12 mouse cellular contexts compared by ENCODE assay signal in genomic region chr8:90069411-90069993, GRCm38 (mm10).
A peak's percentile ranks its signal among the peaks of the same experiment; 100 is the strongest.
DNase-seq lines count a peak whose midpoint lies in the region; ATAC-seq lines count a peak whose summit lies in the region.
"Had no signal": no experiment of that assay in that cellular context is flagged by ENCODE, and none has a peak within 500 bp of the region (broad histone marks: within the 10 kb centered on the region; RNA-seq: fewer than 3 reads in every experiment).

No protein-coding gene starts in this region.

- H3K9me3 ChIP-seq in kidney, embryonic 15.5 days (replicated peaks): no peaks in the 10 kb centered on the region
- H3K9me3 ChIP-seq in forebrain, embryonic 11.5 days (ENCODE audit: control insufficient read depth, low read length): no peaks in the 10 kb centered on the region
- no peaks in the 10 kb centered on the region for H3K9me3 ChIP-seq in hindbrain, embryonic 14.5 days (ENCODE audit: control insufficient read depth, low read length)
- H3K9me3 ChIP-seq in neural tube, embryonic 14.5 days (ENCODE audit: control insufficient read depth, low read length): no peaks in the 10 kb centered on the region

- H3K4me2 ChIP-seq in kidney, embryonic 15.5 days: 0 out of 2 replicates have a peak overlapping the region, but pooled peaks have one; percentile 14
- no peak overlapping the region for H3K4me2 ChIP-seq in forebrain, embryonic 11.5 days (ENCODE audit: low read depth, low read length, severe bottlenecking)
- peak overlapping the region; percentile 33 for H3K4me2 ChIP-seq in hindbrain, embryonic 14.5 days (replicated peaks)
- peak overlapping the region; percentile 12; the same call in 1 of the 2 replicates for H3K4me2 ChIP-seq in neural tube, embryonic 14.5 days (ENCODE audit: low read depth, low read length)

- H3K36me3 ChIP-seq in kidney, embryonic 15.5 days: no peaks in the 10 kb centered on the region
- H3K36me3 ChIP-seq in forebrain, embryonic 11.5 days (ENCODE audit: control insufficient read depth, insufficient read depth, low read length): no peaks in the 10 kb centered on the region
- H3K36me3 ChIP-seq in hindbrain, embryonic 14.5 days (replicated peaks; ENCODE audit: control insufficient read depth, insufficient read depth): no peaks in the 10 kb centered on the region
- no peaks in the 10 kb centered on the region for H3K36me3 ChIP-seq in neural tube, embryonic 14.5 days (ENCODE audit: control insufficient read depth, insufficient read depth, low read length)
- H3K36me3 ChIP-seq: G1E had no signal

- no peaks in the 10 kb centered on the region for H3K27me3 ChIP-seq in kidney, embryonic 15.5 days
- no peaks in the 10 kb centered on the region for H3K27me3 ChIP-seq in forebrain, embryonic 11.5 days (ENCODE audit: control insufficient read depth, insufficient read depth, low read length)
- no peaks in the 10 kb centered on the region for H3K27me3 ChIP-seq in hindbrain, embryonic 14.5 days (ENCODE audit: control insufficient read depth, insufficient read depth, low read length)
- H3K27me3 ChIP-seq in neural tube, embryonic 14.5 days (ENCODE audit: control insufficient read depth, insufficient read depth, low read length): no peaks in the 10 kb centered on the region

- no peak for ATAC-seq in kidney, embryonic 15.5 days (replicated peaks; ENCODE audit: low FRiP score)
- peak; percentile 56 for ATAC-seq in forebrain, embryonic 11.5 days (replicated peaks; ENCODE audit: low FRiP score)
- ATAC-seq in hindbrain, embryonic 14.5 days (ENCODE audit: low FRiP score): peak; percentile 66; the same call in 1 of the 2 replicates
- ATAC-seq in neural tube, embryonic 14.5 days (ENCODE audit: low read depth): peak; percentile 58; the same call in 1 of the 2 replicates

- no peak overlapping the region for H3K4me3 ChIP-seq in kidney, embryonic 15.5 days (replicated peaks)
- no peak overlapping the region for H3K4me3 ChIP-seq in forebrain, embryonic 11.5 days (ENCODE audit: low read depth, low read length)
- H3K4me3 ChIP-seq in hindbrain, embryonic 14.5 days (replicated peaks; ENCODE audit: low read length): no peak overlapping the region
- no peak overlapping the region for H3K4me3 ChIP-seq in neural tube, embryonic 14.5 days (ENCODE audit: low read depth, low read length)
- H3K4me3 ChIP-seq: gastrocnemius, adult 2 months had no signal

- no peak overlapping the region for H3K9ac ChIP-seq in kidney, embryonic 15.5 days
- H3K9ac ChIP-seq in forebrain, embryonic 11.5 days (ENCODE audit: low read length): no peak overlapping the region
- no peak overlapping the region; the same call in 1 of the 2 replicates for H3K9ac ChIP-seq in hindbrain, embryonic 14.5 days
- H3K9ac ChIP-seq in neural tube, embryonic 14.5 days (replicated peaks; ENCODE audit: low read depth, low read length): no peak overlapping the region

- WGBS in kidney, embryonic 15.5 days: 25% methylated on average over 10 of the region's 10 CpGs
- WGBS in forebrain, embryonic 11.5 days: 10% methylated on average over 10 of the region's 10 CpGs
- WGBS in hindbrain, embryonic 14.5 days: 5% methylated on average over 10 of the region's 10 CpGs
- WGBS in neural tube, embryonic 14.5 days: 8% methylated on average over 10 of the region's 10 CpGs

- 0 out of 2 replicates have a peak overlapping the region, but pooled peaks have one; percentile 41 for H3K27ac ChIP-seq in kidney, embryonic 15.5 days
- H3K27ac ChIP-seq in forebrain, embryonic 11.5 days (ENCODE audit: low read depth, low read length): peak overlapping the region; percentile 28; the same call in 1 of the 2 replicates
- peak overlapping the region; percentile 60 for H3K27ac ChIP-seq in hindbrain, embryonic 14.5 days
- peak overlapping the region; percentile 44 for H3K27ac ChIP-seq in neural tube, embryonic 14.5 days (ENCODE audit: low read depth, low read length)
- H3K27ac ChIP-seq: gastrocnemius, adult 2 months had no signal

- peaks cover 11% of the 10 kb centered on the region for H3K4me1 ChIP-seq in kidney, embryonic 15.5 days
- peaks cover 3% of the 10 kb centered on the region; the same call in 1 of the 2 replicates for H3K4me1 ChIP-seq in forebrain, embryonic 11.5 days (replicated peaks; ENCODE audit: control insufficient read depth, insufficient read depth, low read length)
- peaks cover 23% of the 10 kb centered on the region for H3K4me1 ChIP-seq in hindbrain, embryonic 14.5 days (replicated peaks; ENCODE audit: control insufficient read depth, insufficient read depth, low read length)
- peaks cover 15% of the 10 kb centered on the region for H3K4me1 ChIP-seq in neural tube, embryonic 14.5 days (ENCODE audit: control insufficient read depth, insufficient read depth, low read length)

- DNase-seq in kidney, postnatal 10 days: no peak
- no peak for DNase-seq in forebrain, embryonic 11.5 days (ENCODE audit: low spot score)
- peak; percentile 79 for DNase-seq in hindbrain, embryonic 14.5 days (ENCODE audit: low spot score)
- DNase-seq in spleen, postnatal 10 days (ENCODE audit: low spot score in 2 of 2): no peak
- DNase-seq in left cerebral cortex, adult 18-20 months (ENCODE audit: low spot score in 2 of 2): no peak
- DNase-seq: adrenal gland, postnatal 14 days; cerebellum, postnatal 25 days; gastrocnemius, adult 2 months; kidney, postnatal 25 days had no signal
